Mouse (Mus musculus) stomach, postnatal 0 days (tissue): ENCODE results near the gene Vmn1r231. TPM values are rescaled to one million over a fixed set of nuclear protein-coding genes. Genes with fewer than 3 reads are reported as not detected.

Source experiments
- ATAC-seq: fragments of 200-750 bp; cut with Nextera tagmentation; 2 replicates; pipeline ENCODE4 v1.8.0; 2017; ENCODE audit not compliant: low FRiP score, low TSS enrichment
- DNase-seq: peaks from one replicate; pipeline ENCODE4 v3.0.0-alpha.2; 2016; ENCODE audit warnings: low spot score
- H3K27ac ChIP-seq: fragments of 300-500 bp; sonication (generic); replicated peaks from 2 replicates; pipeline ENCODE4 v1.5.1; 2014; ENCODE audit warnings: mild to moderate bottlenecking, control low read depth
- H3K27me3 ChIP-seq: fragments of 300-500 bp; sonication (generic); 2 replicates; pipeline ENCODE4 v1.6.1; 2014; ENCODE audit warnings: low read length; ENCODE audit not compliant: control insufficient read depth, insufficient read depth
- H3K36me3 ChIP-seq: fragments of 300-500 bp; sonication (generic); 2 replicates; pipeline ENCODE4 v1.6.1; 2014; ENCODE audit warnings: low read length, mixed read lengths; ENCODE audit not compliant: control insufficient read depth, insufficient read depth
- H3K4me1 ChIP-seq: fragments of 300-500 bp; sonication (generic); replicated peaks from 2 replicates; pipeline ENCODE4 v1.6.1; 2014; ENCODE audit warnings: antibody characterized with exemption; ENCODE audit not compliant: control insufficient read depth, insufficient read depth
- H3K4me2 ChIP-seq: fragments of 300-500 bp; sonication (generic); replicated peaks from 2 replicates; pipeline ENCODE4 v1.6.1; 2014; ENCODE audit warnings: low read depth, mild to moderate bottlenecking, control low read depth, moderate library complexity
- H3K4me3 ChIP-seq: fragments of 300-500 bp; sonication (generic); 2 replicates; pipeline ENCODE4 v1.5.1; 2014; ENCODE audit warnings: low read depth, low read length, control low read depth
- H3K9ac ChIP-seq: fragments of 300-500 bp; sonication (generic); 2 replicates; pipeline ENCODE4 v1.6.1; 2014; ENCODE audit warnings: mild to moderate bottlenecking, low read length, control low read depth, mixed read lengths
- H3K9me3 ChIP-seq: fragments of 300-500 bp; sonication (generic); 2 replicates; pipeline ENCODE4 v1.6.1; 2016; ENCODE audit warnings: low read length; ENCODE audit not compliant: control insufficient read depth
- CTCF ChIP-seq: IDR thresholded peaks from 2 replicates; pipeline ENCODE4 v1.5.1; 2016; ENCODE audit warnings: antibody characterized with exemption, low read depth, mild to moderate bottlenecking, moderate library complexity
- EP300 ChIP-seq: optimal IDR thresholded peaks from 2 replicates; pipeline ENCODE3; 2016; ENCODE audit warnings: antibody characterized with exemption
- WGBS: fragments of 180-500 bp; shearing (Covaris S2); extraction: QIAGEN DNeasy Blood & Tissue Kit; methylation state at CpG from one replicate; pipeline ENCODE4 v1.1.7; 2014; 5-methylcytosine and 5-hydroxymethylcytosine counted together
- polyA plus RNA-seq: library from polyadenylated mRNA; unstranded; fragments of >200 nt; fragmentation: Nextera tagmentation; extraction: Ambion mirVana; gene quantifications from 2 replicates; pipeline ENCODE4 v1.2.1, GENCODE M21; 2015

Vmn1r231 gene
- polyA plus RNA-seq, 1 experiment from 2014 or later = not detected

GRCm38 (mm10) chr17:20840144-20840543 lies 64.7 kb downstream of the Vmn1r231 start, which contains the start of gene Vmn1r230:
Vmn1r230 (plus strand) TSS chr17:20840444.
- WGBS = 9% methylated on average over 1 of the region's 1 CpGs
- H3K4me1 ChIP-seq = no peaks in the 10 kb centered on the region
- no peak within 1 kb of the TSS for H3K4me2 ChIP-seq
- H3K4me3 ChIP-seq = no peak within 1 kb of the TSS
- no peaks in the 10 kb centered on the region for H3K9me3 ChIP-seq
- H3K27ac ChIP-seq = no peak within 1 kb of the TSS
- no peak for TF ChIP-seq CTCF
- no peak for TF ChIP-seq EP300
- H3K27me3 ChIP-seq = no peaks in the 10 kb centered on the region
- ATAC-seq = no peak
- DNase-seq = no peak
- H3K9ac ChIP-seq = no peak within 1 kb of the TSS
- H3K36me3 ChIP-seq = no peaks in the 10 kb centered on the region

Other genes starting within 250 kb of the Vmn1r231 start
- gene Vmn1r226, start 222.2 kb downstream of the Vmn1r231 start, polyA plus RNA-seq = not detected in 2 replicates
- gene Vmn1r227, start 175.2 kb downstream of the Vmn1r231 start, polyA plus RNA-seq = not detected in 2 replicates
- gene Vmn1r228, start 118.9 kb downstream of the Vmn1r231 start, polyA plus RNA-seq = not detected in 2 replicates
- gene Vmn1r229, start 93.5 kb downstream of the Vmn1r231 start, polyA plus RNA-seq = 0.07 TPM in 1 of 2 replicates, not detected in the other
- not detected in 2 replicates for gene Vmn1r230, start 64.6 kb downstream of the Vmn1r231 start, polyA plus RNA-seq
- gene Vmn1r232, start 14.6 kb upstream of the Vmn1r231 start, polyA plus RNA-seq = not detected in 2 replicates
- gene Ppp2r1a, start 40.2 kb upstream of the Vmn1r231 start, polyA plus RNA-seq = 217 and 233 TPM in 2 replicates
- gene Vmn1r233, start 91.4 kb upstream of the Vmn1r231 start, polyA plus RNA-seq = 0.05 TPM in 1 of 2 replicates, not detected in the other
- 6.4 and 6.5 TPM in 2 replicates for gene Zfp160, start 103.8 kb upstream of the Vmn1r231 start, polyA plus RNA-seq